Mouse (Mus musculus) cerebellum, adult 2 months (tissue): Measurements from ENCODE around the gene Zfp618. TPM values are rescaled to one million over a fixed set of nuclear protein-coding genes. Genes with fewer than 3 reads are reported as not detected.
A peak's percentile ranks its signal among the peaks of the same experiment; 100 is the strongest.

Experiments
- DNase-seq, 2 experiments: peaks; one replicate each; pipeline ENCODE4 v3.0.0; 2021
- H3K27ac ChIP-seq: fragments of 200-500 bp; 2 replicates; pipeline ENCODE4 v1.5.1; 2012; ENCODE audit warnings: low read length, control low read depth, inconsistent platforms; ENCODE audit not compliant: insufficient read depth
- H3K27me3 ChIP-seq: fragments of 200-500 bp; 2 replicates; pipeline ENCODE4 v1.6.1; 2012; ENCODE audit warnings: inconsistent platforms, mild to moderate bottlenecking, low read length, moderate library complexity; ENCODE audit not compliant: control insufficient read depth, insufficient read depth
- H3K4me1 ChIP-seq: fragments of 200-500 bp; 2 replicates; pipeline ENCODE4 v1.6.1; 2011; ENCODE audit warnings: low read length; ENCODE audit not compliant: control insufficient read depth, insufficient read depth
- H3K4me3 ChIP-seq: fragments of 200-500 bp; replicated peaks from 2 replicates; pipeline ENCODE3; 2011; ENCODE audit warnings: mild to moderate bottlenecking, low read depth, low read length, control low read depth; ENCODE audit not compliant: insufficient read depth
- CTCF ChIP-seq: fragments of 200-500 bp; IDR thresholded peaks from 2 replicates; pipeline ENCODE4 v1.5.1; 2011; ENCODE audit warnings: low read depth, mild to moderate bottlenecking, control low read depth, low read length, moderate library complexity, borderline replicate concordance; ENCODE audit not compliant: insufficient read depth
- POLR2A ChIP-seq: fragments of 200-500 bp; IDR thresholded peaks from 2 replicates; pipeline ENCODE4 v1.6.1; 2011; ENCODE audit warnings: low read length, control low read depth, borderline replicate concordance; ENCODE audit not compliant: insufficient read depth
- WGBS: fragments of 180-500 bp; shearing (Covaris S2); methylation state at CpG from one replicate; pipeline ENCODE4 v1.1.7; 2018; 5-methylcytosine and 5-hydroxymethylcytosine counted together
- polyA plus RNA-seq: library from polyadenylated mRNA; depleted of rRNA; stranded (reverse); fragments of >200 nt; gene quantifications from 2 replicates; pipeline ENCODE4 v1.2.3, GENCODE M21; 2012

The Zfp618 gene
- polyA plus RNA-seq, 1 experiment, result 2.7 TPM

- Histone ChIP-seq H3K27ac (no peak overlapping the region), H3K4me1 (0 out of 2 replicates have a peak, but pooled peaks cover 2% of the 10 kb centered on the region), H3K4me3 (no peak overlapping the region), H3K27me3 (no peaks in the 10 kb centered on the region)
- DNase-seq, result no peak
- no peak for TF ChIP-seq CTCF
- WGBS, result 96% methylated on average over 5 of the region's 5 CpGs
Measured at GRCm38 (mm10) chr4:63036790-63037189, 71.4 kb downstream of the Zfp618 start.

- Histone ChIP-seq H3K4me3 (no peak overlapping the region), H3K27me3 (no peaks in the 10 kb centered on the region), H3K4me1 (0 out of 2 replicates have a peak, but pooled peaks cover 2% of the 10 kb centered on the region), H3K27ac (no peak overlapping the region)
- peak in 1 of 2 experiments; percentile 5 for DNase-seq
- TF ChIP-seq CTCF, result no peak
- no peak for TF ChIP-seq POLR2A
- WGBS, result 22% methylated on average over 4 of the region's 4 CpGs
Measured at GRCm38 (mm10) chr4:63037555-63037954, 72.2 kb downstream of the Zfp618 start.

GRCm38 (mm10) chr4:63038265-63038664 is 72.9 kb downstream of the Zfp618 start:
- 86% methylated on average over 2 of the region's 2 CpGs for WGBS
- no peak for DNase-seq
- H3K4me3 ChIP-seq, result no peak overlapping the region
- no peak overlapping the region for H3K27ac ChIP-seq
- no peak for TF ChIP-seq CTCF
- TF ChIP-seq POLR2A, result no peak
- 0 out of 2 replicates have a peak, but pooled peaks cover 2% of the 10 kb centered on the region for H3K4me1 ChIP-seq
- H3K27me3 ChIP-seq, result no peaks in the 10 kb centered on the region

- Histone ChIP-seq H3K4me1 (0 out of 2 replicates have a peak, but pooled peaks cover 2% of the 10 kb centered on the region), H3K4me3 (no peak overlapping the region), H3K27me3 (no peaks in the 10 kb centered on the region), H3K27ac (no peak overlapping the region)
- WGBS, result 96% methylated on average over 10 of the region's 10 CpGs
- DNase-seq, result no peak
- no peak for TF ChIP-seq CTCF
- TF ChIP-seq POLR2A, result no peak
Measured at GRCm38 (mm10) chr4:63038937-63039336, 73.6 kb downstream of the Zfp618 start.

- H3K4me1 ChIP-seq, result no peaks in the 10 kb centered on the region
- WGBS, result 90% methylated on average over 3 of the region's 3 CpGs
- no peak for DNase-seq
- no peaks in the 10 kb centered on the region for H3K27me3 ChIP-seq
- H3K27ac ChIP-seq, result no peak overlapping the region
- no peak for TF ChIP-seq CTCF
- TF ChIP-seq POLR2A, result no peak
- H3K4me3 ChIP-seq, result no peak overlapping the region
Measured at GRCm38 (mm10) chr4:63048606-63049005, 83.2 kb downstream of the Zfp618 start.

- H3K27ac ChIP-seq, result no peak overlapping the region
- H3K4me1 ChIP-seq, result no peaks in the 10 kb centered on the region
- H3K27me3 ChIP-seq, result no peaks in the 10 kb centered on the region
- no peak for DNase-seq
- TF ChIP-seq POLR2A (no peak), CTCF (no peak)
- H3K4me3 ChIP-seq, result no peak overlapping the region
Measured at GRCm38 (mm10) chr4:63049596-63050318, 84.4 kb downstream of the Zfp618 start.

- no peak for DNase-seq
- no peaks in the 10 kb centered on the region for H3K4me1 ChIP-seq
- TF ChIP-seq CTCF, result no peak
- no peak for TF ChIP-seq POLR2A
- no peak overlapping the region for H3K4me3 ChIP-seq
- 82% methylated on average over 4 of the region's 4 CpGs for WGBS
- H3K27ac ChIP-seq, result no peak overlapping the region
- H3K27me3 ChIP-seq, result no peaks in the 10 kb centered on the region
Measured at GRCm38 (mm10) chr4:63050319-63050676, 84.9 kb downstream of the Zfp618 start.

- DNase-seq, result no peak
- WGBS, result 67% methylated on average over 4 of the region's 4 CpGs
- Histone ChIP-seq H3K27me3 (no peaks in the 10 kb centered on the region), H3K27ac (no peak overlapping the region), H3K4me1 (no peaks in the 10 kb centered on the region), H3K4me3 (no peak overlapping the region)
- no peak for TF ChIP-seq POLR2A
- no peak for TF ChIP-seq CTCF
Measured at GRCm38 (mm10) chr4:63050949-63051348, 85.6 kb downstream of the Zfp618 start.
